Mouse (Mus musculus) E14TG2a.4 (cell line): ENCODE results near the gene Klk1b4.

Experiments
- CTCF ChIP-seq: conservative IDR thresholded peaks from 2 replicates; pipeline ENCODE4 v1.5.1; 2014; ENCODE audit warnings: low read length
- NANOG ChIP-seq: IDR thresholded peaks from 2 replicates; pipeline ENCODE4 v1.6.1; 2014; ENCODE audit warnings: borderline replicate concordance, low read length, mixed read lengths
- POU5F1 ChIP-seq: IDR thresholded peaks from 2 replicates; pipeline ENCODE4 v1.6.1; 2014; ENCODE audit warnings: low read length, borderline replicate concordance

- TF ChIP-seq CTCF (no peak), POU5F1 (no peak), NANOG (no peak)
These were observed 50.0 kb downstream of the Klk1b4 start, which contains the start of gene Acp4 for GRCm38 (mm10) chr7:44257278-44257677.
